Mouse (Mus musculus): ENCODE measurements at regions not wholly inside any gene's neighbourhood (a gene's known extent, or its start where the extent isn't known, plus 50 kb on each side); places are given as distances from the start of the nearest gene placed in this dataset.

DNA sequence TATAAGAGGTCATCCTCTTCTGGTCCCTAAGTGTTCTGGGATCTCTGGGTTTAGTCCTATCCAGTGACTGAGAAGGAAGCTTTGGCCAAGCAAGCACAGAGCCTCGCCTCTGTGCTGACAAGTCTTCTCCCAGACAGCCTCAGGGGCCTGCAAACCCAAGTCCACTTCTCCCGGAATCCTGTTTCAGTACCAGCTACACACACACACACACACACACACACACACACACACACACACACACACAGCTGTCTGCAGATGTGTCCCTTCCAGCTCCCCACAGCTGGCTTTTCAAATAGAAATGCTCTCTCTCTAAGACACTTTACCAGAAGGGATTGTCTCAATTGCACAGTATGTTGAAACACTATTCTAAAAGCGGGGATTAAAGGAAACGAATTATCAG is 296.7 kb downstream of the Sorl1 start:
- TF ChIP-seq CTCF (IDR thresholded peaks at IDR 0.05; ENCODE audit: borderline replicate concordance, insufficient read depth, low read length) (no peak), POLR2A (IDR thresholded peaks at IDR 0.05; ENCODE audit: low read depth, low read length) (no peak)
